Mouse (Mus musculus): ENCODE results near the gene Iqca.

Gene Iqca

DNA sequence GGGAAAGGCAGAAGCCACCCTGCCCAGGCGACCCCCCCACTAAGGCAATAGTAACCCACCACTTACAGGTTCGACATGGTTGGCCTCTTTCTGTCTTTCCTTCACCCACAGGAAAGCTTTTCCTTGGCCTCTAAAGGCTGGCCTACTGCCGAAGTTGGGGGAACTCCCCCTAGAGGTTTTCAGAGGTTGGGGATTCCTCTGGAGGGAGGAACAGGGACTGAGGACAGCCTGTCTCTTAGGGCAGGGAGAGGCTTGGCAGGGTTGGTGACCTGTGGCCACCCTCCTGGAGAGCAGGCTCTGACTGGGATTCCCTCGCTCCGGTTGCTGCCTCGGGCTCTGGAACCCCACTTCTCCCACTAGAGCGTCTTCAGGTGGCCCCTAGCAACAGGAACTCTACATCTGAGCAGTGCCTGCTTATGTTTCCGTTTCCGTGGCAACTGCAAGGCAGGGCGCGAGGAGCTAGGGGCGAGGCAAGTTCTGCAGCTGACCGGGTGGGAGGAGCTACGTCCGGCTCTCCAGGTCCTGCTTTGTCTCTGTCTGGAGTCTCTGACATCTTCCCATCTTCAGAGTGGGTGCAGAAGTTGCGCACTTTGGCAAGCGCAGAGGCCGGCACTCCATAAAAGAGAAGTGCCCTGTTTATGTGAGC lies at the start of gene Iqca:
Gene Iqca (minus strand): TSS at position 303 of the 646 bp plus-strand sequence.
- in situ Hi-C loops (cut with MboI, MseI) = no loop called here

DNA sequence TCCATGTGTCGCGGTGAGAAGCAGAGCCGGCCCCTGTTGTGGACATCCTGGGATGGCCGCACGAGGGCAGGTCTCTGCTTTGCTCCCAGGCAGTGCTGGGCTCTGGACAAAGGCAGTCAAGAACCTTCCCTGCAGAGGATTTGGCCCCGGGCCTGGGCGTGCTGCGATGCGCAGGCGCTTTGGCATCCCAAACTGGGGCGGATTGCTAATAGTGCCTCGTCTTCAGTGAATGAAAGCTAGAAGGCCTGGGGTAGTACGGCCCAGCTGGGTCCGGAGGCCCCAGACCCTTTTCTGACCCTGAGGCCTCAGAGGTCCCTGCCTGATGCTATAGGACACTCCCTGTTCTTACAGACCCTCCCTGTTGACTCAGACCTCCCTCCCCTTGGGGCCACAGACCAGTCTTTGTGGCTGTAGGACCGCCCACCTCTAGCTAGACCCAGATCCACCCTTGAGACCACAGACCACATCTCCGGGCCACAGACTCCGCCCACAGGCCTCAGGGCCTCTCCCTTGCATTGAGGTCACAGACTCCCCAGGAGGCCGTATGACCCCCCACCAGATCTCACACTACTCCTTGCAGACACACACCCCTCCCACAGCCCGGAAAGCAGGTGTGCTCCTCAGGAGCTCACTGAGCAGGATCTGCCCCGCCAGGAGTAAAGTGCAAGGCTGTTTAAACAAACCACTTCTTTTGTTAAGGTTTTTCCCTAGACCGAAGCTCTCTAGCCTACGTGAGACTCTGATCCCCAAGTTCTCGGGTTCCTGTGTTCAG lies 49.2 kb upstream of the Iqca start:
- in situ Hi-C loops (cut with MboI, MseI) = no loop called here

DNA sequence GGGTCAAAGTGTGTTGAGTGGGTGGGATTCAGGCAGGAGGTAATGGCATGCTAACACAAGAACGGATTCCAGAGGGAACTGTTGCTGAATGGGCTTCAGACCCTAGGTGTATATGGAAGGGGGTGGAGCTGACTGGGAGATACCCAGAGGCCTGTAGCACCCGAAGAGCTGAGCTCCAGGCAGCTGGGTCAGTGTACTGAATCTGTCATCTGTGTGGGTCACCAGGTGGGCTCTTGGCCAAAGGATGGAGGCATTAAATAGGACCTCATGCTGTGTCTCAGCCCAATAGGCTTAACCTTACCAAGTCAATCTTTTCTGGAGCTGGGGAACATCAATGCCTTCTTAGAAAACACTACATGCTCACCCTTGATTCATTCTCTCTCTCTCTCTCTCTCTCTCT lies 48.5 kb upstream of the Iqca start:
- in situ Hi-C loops (cut with MboI, MseI) = no loop called here

DNA sequence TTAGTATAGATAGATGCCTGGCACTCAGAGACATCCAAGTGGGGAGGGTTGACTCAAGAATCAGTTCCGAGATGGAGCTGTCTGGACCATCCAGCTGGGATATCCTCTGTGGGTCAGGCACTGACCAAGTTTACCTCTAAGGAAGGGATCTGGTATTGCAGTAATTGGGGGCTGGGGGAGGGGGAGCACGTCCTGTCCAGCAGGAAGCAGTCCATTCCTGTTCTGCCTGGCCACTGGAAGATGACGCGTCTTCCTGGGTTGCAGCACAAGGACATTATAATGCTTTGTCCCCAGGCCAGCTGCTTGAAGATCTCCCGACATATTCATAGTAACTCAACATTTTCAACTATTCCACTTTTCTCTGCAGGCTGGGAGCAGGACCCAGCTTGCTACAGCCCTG lies 48.0 kb upstream of the Iqca start:
- in situ Hi-C loops (cut with MboI, MseI) = no loop called here

DNA sequence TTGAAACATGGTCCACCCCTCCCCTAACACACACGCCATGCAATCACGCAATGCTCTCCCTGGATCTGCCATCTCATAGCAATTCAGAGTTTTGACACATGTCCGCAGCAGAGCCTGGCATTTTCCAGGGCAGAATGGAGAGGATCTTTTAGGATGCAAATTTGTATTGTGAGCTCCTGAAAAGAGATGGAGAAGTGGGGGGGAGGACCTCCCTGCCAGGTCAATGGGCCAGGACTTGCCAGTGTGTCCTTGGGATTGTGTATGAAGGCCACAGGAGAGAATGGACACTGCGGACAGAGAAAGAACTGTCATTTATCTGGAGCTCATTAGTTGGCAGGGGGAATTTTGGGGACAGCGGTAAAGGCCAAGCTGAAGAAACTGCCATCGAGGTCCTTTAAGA lies 35.8 kb upstream of the Iqca start:
- in situ Hi-C loops (cut with MboI, MseI) = loop anchor here (10.0 to 25.0 kb wide), 2 partner anchors 1154 to 2002 kb away; no protein-coding TSS in a partner anchor

DNA sequence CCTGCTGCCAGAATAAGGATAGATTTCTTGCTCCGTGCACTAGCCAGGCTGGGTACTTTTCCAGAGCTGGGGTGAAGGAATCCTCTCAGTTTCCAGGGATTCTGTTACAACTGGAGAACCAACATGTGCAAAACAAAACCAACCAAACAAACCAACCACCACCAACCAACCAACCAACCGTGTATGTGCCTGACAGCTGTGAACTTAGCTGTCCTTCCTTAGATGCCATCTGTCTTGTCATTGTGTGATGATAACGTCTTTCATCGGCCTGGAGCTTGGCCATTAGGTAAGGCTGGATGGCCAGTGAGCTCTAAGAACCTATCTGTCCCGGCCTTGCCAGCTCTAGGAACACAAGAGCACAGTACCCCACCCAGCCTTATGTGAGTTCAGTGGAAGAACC lies 33.7 kb upstream of the Iqca start:
- in situ Hi-C loops (cut with MboI, MseI) = loop anchor here (10.0 to 25.0 kb wide), 2 partner anchors 1152 to 2000 kb away; no protein-coding TSS in a partner anchor

DNA sequence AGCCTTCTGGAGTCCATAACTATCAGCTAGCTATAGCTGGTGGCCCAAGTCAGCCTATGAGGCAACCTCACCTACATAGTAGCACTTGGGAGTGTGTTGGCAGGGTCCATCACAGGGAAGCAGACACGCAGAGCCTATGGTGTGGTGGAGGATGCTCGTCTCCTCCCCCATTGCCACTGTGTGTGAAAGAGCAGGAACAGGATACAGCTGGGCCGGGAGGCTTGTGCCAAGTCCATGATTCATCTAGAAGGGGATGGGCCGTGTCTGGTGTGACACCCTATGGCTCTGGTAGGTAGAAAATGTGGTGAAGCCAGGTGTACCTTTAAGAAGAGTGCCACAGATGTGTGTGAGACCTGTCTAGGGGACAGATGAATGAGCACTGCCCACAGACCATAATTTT lies 33.0 kb upstream of the Iqca start:
- in situ Hi-C loops (cut with MboI, MseI) = loop anchor here (10.0 to 25.0 kb wide), 2 partner anchors 1151 to 1999 kb away; no protein-coding TSS in a partner anchor

DNA sequence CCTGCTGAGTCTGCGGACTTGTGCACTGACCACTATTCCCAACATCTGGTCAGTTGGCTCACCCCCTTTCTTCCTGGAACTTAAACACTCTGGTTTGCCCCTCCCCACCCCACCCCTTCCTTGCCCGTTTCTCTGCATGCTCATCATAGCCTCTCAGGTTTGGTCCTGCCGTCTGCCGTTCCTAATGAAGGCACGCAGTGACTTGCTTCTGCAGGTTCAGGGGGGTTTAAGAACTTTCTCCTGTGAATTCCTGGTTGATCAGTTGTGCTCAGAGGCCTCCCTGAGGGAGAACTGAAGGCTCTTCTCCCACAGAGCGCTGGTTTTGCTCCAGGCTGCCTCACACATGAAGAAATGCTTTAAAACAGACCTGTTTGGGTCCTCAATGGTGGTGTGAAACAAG lies 30.4 kb upstream of the Iqca start:
- in situ Hi-C loops (cut with MboI, MseI) = loop anchor here (10.0 to 25.0 kb wide), 2 partner anchors 1149 to 1996 kb away; no protein-coding TSS in a partner anchor

DNA sequence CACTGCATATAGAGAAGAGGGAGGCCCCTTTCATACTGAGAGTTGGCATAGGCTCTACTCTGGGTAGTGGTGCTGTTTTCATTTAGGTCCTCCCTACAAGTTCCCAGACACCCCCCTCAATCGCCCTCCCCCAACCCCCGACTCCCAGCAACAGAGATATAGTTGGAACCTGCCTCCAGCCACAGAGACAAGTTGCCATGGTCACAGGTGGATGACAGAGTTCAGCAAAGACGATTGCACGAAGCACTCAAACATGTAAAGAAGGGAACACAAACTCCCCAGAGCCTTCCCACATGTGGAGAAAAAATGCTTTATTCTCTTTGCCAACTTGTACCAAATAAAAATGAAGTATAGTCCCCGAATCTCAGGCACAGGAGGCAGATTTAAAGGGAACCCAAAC lies 29.3 kb upstream of the Iqca start:
- in situ Hi-C loops (cut with MboI, MseI) = loop anchor here (10.0 to 25.0 kb wide), 2 partner anchors 1148 to 1995 kb away; no protein-coding TSS in a partner anchor

DNA sequence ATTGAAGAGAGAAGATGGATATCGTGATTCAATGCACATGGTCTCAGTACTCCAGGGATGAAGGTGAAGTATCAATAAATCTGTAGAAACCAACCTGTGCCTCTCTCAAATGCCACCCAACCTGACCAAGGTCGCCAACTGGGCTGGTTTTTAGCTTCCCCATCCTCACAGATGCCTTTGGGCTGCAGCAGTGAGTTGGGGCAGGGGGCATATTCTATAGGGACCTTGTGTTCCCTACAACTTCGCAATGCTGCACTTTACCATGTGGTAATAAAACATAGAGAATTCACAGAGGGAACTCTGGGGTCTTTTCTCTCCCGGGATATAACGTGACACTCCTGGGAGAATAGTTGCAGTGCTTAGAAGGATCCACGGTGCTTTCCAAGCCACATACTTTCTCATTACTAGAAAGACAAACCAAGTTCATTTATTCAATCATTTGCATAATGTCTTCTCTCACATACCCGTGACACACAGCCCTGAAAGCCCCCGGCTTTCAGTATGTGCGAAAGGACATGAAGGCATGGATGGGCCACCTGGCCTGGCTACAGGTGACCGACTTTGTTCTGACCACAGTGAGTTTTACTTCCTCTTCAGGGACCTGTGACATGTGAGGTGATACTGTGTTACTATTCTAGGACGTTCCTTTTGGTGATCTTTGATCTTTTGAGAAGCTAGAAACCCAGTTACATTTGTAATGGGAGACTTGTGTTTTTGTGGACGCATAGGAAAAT lies 27.9 kb upstream of the Iqca start:
- in situ Hi-C loops (cut with MboI, MseI) = loop anchor here (10.0 to 25.0 kb wide), 2 partner anchors 1146 to 1994 kb away; no protein-coding TSS in a partner anchor

DNA sequence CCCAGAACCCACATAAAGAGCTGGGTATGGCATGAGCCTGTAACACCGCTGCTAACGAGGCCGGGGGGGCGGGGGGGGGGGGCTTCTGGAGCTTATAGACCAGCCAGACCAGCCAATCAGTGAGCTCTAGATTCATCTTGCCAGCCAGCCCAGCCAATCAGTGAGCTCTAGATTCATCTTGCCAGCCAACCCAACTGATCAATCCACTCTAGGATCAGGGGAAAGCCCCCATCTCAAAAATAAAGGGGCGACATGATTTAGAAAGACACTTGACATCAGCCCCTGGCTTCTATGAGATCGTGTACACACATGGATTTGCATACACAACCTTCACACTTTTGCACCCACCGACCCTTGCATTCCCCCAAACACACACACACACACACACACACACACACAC lies 27.3 kb upstream of the Iqca start:
- in situ Hi-C loops (cut with MboI, MseI) = loop anchor here (10.0 to 25.0 kb wide), 2 partner anchors 1146 to 1993 kb away; no protein-coding TSS in a partner anchor

DNA sequence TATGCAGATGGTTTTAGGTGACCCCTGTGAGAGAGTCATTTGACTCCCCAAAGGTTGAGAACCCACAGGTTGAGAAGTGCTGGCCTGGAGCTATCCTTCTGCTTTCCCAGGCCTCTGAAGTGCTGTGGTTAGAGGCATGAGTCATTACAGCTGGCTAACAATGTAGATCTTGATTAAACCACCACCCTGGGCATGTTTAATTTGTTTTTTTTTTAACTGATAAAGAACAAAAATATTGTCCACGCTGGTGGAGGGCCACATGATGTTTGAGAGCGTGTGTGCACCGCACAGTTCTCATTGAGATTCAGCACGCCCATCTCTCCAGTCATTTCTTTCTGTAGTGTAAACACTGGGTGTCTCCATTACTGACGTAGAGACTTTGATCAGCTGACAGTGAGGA lies 24.8 kb upstream of the Iqca start:
- in situ Hi-C loops (cut with MboI, MseI) = loop anchor here (25.0 kb wide), 1 partner anchor 1991 kb away; no protein-coding TSS in a partner anchor

DNA sequence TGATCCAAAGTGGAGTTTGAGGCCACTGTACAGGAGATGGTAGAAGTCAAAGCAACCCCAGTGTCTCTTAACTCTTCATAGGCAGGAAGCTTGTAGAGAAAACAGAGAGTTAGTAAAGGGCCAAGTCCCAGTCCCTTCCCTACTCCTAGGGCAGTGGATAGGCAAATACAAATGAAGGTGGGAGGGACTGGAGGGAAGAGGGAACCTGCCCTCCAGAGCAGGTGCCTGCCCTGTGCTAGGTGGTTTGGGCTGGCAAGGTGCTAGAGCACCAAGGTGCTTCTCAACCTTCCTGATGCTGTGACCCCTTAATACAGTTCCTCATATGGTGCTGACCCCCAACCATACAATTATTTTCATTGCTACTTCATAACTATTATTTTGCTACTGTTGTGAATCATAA lies 24.4 kb upstream of the Iqca start:
- in situ Hi-C loops (cut with MboI, MseI) = loop anchor here (25.0 kb wide), 1 partner anchor 1990 kb away; no protein-coding TSS in a partner anchor

DNA sequence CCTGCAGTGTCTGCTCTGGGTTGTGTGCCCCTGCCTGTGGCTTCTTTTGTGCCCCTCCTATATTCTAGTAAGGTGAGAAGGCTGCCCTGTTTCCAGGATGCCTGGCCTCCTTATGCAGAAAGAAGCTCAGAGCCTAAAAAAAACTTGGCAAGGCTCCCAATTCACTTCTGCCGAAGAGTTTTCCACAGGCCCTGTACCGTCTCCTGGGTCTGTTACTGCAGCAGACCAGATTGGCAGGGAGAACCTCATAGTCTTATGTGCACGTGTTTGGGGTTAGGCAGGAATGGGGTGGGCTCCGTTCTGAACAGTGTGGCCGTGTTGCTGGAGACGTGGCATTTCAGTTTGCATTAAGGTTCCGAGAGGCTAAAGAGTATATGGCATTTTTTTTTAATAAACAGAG lies 23.0 kb upstream of the Iqca start:
- in situ Hi-C loops (cut with MboI, MseI) = loop anchor here (25.0 kb wide), 1 partner anchor 1989 kb away; no protein-coding TSS in a partner anchor

DNA sequence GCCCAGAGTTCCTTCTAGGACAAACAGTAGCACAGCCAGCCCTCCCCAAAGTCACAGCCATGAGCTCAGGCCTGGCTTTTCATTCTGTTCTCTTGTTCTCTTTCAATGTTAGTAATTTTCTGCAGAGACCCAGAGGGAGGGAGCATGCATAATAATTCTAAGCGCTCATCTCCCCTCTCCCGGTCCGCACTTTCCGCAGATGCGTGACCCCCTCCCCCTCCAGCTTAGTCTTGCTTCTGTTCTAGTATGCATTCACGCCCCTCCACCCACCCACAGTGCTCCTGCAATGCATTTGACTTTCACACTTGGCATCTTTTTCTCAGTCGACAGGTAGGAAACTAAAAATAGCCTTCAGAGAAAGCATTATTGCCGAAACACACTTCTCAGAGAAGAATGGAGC lies 21.1 kb upstream of the Iqca start:
- in situ Hi-C loops (cut with MboI, MseI) = no loop called here

DNA sequence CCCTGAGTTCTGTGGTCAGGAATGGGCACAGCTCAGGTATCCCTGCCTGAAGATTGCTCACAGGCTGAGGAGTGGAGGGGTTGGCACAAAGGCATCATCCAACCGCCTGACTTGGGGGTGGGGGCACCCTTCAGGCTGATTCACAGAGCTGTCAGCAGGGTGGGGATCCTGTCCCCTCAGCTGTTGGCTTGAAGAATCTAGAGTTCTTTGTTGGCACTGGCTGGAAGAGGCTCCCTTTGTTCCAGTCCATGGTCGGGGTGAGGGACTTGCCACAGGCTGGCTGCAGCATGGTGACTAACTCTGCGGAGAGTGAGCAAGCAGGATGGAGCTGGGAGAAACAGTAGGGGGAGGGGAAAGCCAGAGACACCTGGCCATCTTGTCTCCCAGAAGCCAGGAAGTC lies 11.1 kb upstream of the Iqca start:
- in situ Hi-C loops (cut with MboI, MseI) = no loop called here

DNA sequence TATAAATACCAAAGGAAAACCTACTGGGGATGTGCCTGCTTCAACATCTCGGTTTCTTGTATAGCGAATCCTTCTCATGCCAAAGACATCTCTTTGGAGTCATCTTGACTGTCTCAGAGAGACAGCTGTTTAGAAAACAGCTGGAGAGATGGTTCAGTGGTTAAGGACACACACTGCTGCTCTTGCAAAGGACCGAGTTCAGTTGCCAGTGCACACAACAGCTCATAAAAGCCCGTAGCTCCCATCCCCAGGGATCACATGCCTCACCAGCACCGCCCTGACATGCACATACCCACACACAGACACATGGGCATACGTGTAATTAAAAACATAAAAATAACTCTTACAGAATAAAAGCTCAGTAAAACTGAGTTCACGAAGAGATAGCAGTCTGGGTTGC lies 10.0 kb upstream of the Iqca start:
- in situ Hi-C loops (cut with MboI, MseI) = no loop called here

DNA sequence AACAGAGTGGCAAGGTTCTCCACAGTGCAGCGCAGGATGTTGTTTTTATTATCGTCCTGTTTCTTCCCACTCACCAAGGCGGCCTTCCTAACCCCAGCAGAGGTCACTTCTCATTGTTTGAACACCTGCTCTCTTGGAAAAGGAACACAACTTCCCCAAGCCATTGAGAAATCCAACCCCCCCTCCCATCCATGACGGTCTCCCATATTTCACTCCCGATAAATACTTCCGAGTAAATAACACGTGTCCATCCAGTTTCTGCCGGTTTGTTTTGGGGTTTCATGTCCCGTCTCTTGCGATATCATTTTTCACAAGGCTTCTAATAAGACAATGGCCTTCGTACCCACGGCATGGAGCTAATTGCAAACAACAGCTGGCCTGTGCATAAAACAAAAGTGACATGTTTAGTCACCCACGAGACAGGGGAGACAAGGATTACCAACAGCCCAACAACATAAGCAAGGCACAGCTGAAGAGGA lies 9.2 kb upstream of the Iqca start:
- in situ Hi-C loops (cut with MboI, MseI) = no loop called here

DNA sequence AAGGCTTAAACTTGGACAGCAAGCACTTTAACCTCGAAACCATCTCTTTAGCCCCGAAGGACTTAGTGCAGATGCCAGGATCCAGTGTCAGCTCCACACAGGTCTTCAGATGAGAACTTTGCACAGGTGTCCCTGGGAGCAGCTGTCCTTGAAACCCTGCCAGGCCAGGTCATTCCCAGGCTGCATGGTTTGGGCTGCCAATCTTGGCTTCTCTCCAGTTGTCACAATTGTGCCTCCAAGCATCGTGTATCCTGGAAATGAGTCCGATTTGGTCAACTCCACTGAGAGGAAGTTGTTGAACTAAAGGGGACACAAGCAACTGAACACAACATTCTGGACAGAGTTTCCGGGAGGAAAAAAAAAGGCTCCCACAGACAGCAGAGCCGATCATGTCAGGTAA lies 8.4 kb upstream of the Iqca start:
- in situ Hi-C loops (cut with MboI, MseI) = no loop called here

DNA sequence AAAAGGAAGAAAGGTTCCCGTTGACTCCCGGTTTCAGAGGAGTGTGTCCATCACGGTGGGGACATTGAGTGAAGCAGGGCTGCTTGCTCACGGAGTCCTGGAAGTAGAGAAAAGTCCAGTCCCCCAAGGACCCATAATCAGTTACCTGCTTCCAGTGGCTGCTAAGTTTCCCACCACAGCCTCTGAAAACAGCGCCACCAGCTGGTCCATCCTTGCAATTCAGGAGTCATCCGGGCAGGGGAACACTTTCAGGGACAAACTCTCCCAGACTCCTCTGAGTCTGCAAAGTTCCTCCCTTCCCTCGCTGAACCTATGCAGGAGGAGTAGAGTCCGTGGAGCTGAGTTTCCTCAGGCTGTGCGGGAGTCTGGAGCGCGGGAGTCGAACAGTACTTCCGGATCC lies 6.7 kb upstream of the Iqca start:
- in situ Hi-C loops (cut with MboI, MseI) = no loop called here

DNA sequence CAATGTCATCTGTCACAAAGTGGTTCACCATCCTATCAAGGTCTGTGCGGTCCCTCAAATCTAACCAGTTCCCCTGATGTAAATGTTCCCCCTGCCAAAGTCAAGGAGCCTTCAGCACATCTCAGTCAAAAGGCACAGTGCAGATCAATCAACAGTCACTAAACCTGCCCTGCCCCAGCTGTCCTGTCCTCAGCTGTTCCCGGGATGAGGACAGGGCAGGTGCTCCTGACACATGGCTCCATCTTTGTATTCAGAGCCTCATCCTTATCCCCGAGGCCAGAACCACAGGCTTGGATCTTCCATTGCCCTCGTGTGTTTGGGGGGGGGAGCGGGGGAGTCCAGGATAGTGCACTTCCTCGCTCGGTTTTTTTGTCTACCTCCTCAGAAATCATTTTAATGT lies 3.4 kb upstream of the Iqca start:
- in situ Hi-C loops (cut with MboI, MseI) = no loop called here

DNA sequence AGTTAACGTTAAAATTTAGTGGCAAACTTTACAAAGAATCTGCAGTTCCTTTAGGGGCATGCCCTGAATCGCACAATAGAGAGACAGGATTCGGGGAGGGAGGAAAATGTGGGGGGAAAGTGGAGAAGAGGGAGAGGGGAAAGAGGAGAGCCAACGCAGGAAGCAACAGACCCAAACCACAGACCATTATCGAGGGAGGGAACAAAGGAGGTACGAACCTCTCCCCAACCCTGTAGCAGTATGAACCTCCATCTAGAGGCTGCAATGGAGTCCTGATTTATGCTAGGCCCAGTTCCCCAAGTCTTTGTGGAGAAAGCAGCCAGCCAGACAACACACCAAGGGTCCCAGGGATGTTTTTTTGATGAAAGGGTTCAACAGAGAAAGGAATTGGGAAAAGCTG lies 586 bp upstream of the Iqca start:
- in situ Hi-C loops (cut with MboI, MseI) = no loop called here
